Mouse (Mus musculus): Measurements from ENCODE around the gene Tmem251. TPM values are rescaled to one million over a fixed set of nuclear protein-coding genes. Genes with fewer than 3 reads are reported as not detected.

Tmem251 gene
- polyA plus RNA-seq, 1 experiment from 2014 or later: 7.6 TPM

- Histone ChIP-seq H3K9me3 (ENCODE audit: control insufficient read depth, low read length) (no peaks in the 10 kb centered on the region), H3K9ac (ENCODE audit: low read length) (peak within 1 kb of the TSS; percentile 92), H3K36me3 (ENCODE audit: control insufficient read depth, insufficient read depth, low read length) (peaks cover 23% of the 10 kb centered on the region), H3K27me3 (ENCODE audit: control insufficient read depth, insufficient read depth, low read length) (no peaks in the 10 kb centered on the region), H3K4me2 (ENCODE audit: low read length) (peak within 1 kb of the TSS; percentile 93), H3K27ac (replicated peaks in 1 of 2; ENCODE audit: control insufficient read depth in 1 of 2, insufficient read depth in 1 of 2, low read depth in 2 of 2, low read length in 2 of 2) (peak within 1 kb of the TSS; percentile 88 to 89), H3K4me3 (ENCODE audit: control insufficient read depth in 1 of 2, insufficient read depth in 1 of 2, low read depth in 1 of 2, low read length in 2 of 2) (peak within 1 kb of the TSS; percentile 73 to 87), H3K4me1 (ENCODE audit: control insufficient read depth in 2 of 2, insufficient read depth in 2 of 2, low read length in 2 of 2) (peaks cover 8 to 16% of the 10 kb centered on the region in 2 experiments)
- WGBS: 0% methylated on average over 10 of the region's 10 CpGs
- no peak for ATAC-seq (ENCODE audit: insufficient number of reproducible peaks, insufficient read depth, low FRiP score, low read depth)
Measured at GRCm38 (mm10) chr12:102758403-102758756, 14.8 kb downstream of the Tmem251 start, which contains the start of gene Gm20604. TSS of gene Gm20604 (minus strand) at chr12:102758672.

- Histone ChIP-seq H3K4me3 (ENCODE audit: control insufficient read depth in 1 of 2, insufficient read depth in 1 of 2, low read depth in 1 of 2, low read length in 2 of 2) (peak overlapping the region; percentile 67 to 73), H3K9me3 (ENCODE audit: control insufficient read depth, low read length) (no peaks in the 10 kb centered on the region), H3K27ac (replicated peaks in 1 of 2; ENCODE audit: control insufficient read depth in 1 of 2, insufficient read depth in 1 of 2, low read depth in 2 of 2, low read length in 2 of 2) (no peak overlapping the region; a peak in 1 of 4 replicates), H3K27me3 (ENCODE audit: control insufficient read depth, insufficient read depth, low read length) (no peaks in the 10 kb centered on the region), H3K4me1 (ENCODE audit: control insufficient read depth in 2 of 2, insufficient read depth in 2 of 2, low read length in 2 of 2) (peaks cover 8 to 19% of the 10 kb centered on the region in 2 experiments), H3K36me3 (ENCODE audit: control insufficient read depth, insufficient read depth, low read length) (peaks cover 28% of the 10 kb centered on the region), H3K4me2 (ENCODE audit: low read length) (peak overlapping the region; percentile 93), H3K9ac (ENCODE audit: low read length) (peak overlapping the region; percentile 92)
- no peak for ATAC-seq (ENCODE audit: insufficient number of reproducible peaks, insufficient read depth, low FRiP score, low read depth)
- 4% methylated on average over 5 of the region's 5 CpGs for WGBS
Measured at GRCm38 (mm10) chr12:102758936-102759335, 15.4 kb downstream of the Tmem251 start.

- 83% methylated on average over 3 of the region's 3 CpGs for WGBS
- Histone ChIP-seq H3K4me1 (ENCODE audit: control insufficient read depth in 2 of 2, insufficient read depth in 2 of 2, low read length in 2 of 2) (peaks cover 4 to 15% of the 10 kb centered on the region in 2 experiments), H3K4me2 (ENCODE audit: low read length) (no peak overlapping the region), H3K4me3 (ENCODE audit: control insufficient read depth in 1 of 2, insufficient read depth in 1 of 2, low read depth in 1 of 2, low read length in 2 of 2) (no peak overlapping the region), H3K9ac (ENCODE audit: low read length) (no peak overlapping the region), H3K27me3 (ENCODE audit: control insufficient read depth, insufficient read depth, low read length) (no peaks in the 10 kb centered on the region), H3K36me3 (ENCODE audit: control insufficient read depth, insufficient read depth, low read length) (peaks cover 49% of the 10 kb centered on the region), H3K27ac (replicated peaks in 1 of 2; ENCODE audit: control insufficient read depth in 1 of 2, insufficient read depth in 1 of 2, low read depth in 2 of 2, low read length in 2 of 2) (no peak overlapping the region), H3K9me3 (ENCODE audit: control insufficient read depth, low read length) (no peaks in the 10 kb centered on the region)
- no peak for ATAC-seq (ENCODE audit: insufficient number of reproducible peaks, insufficient read depth, low FRiP score, low read depth)
Measured at GRCm38 (mm10) chr12:102761668-102762067, 18.1 kb downstream of the Tmem251 start.

- H3K9me3 ChIP-seq (ENCODE audit: control insufficient read depth, low read length): no peaks in the 10 kb centered on the region
- no peaks in the 10 kb centered on the region for H3K27me3 ChIP-seq (ENCODE audit: control insufficient read depth, insufficient read depth, low read length)
- no peak overlapping the region for H3K27ac ChIP-seq (replicated peaks in 1 of 2; ENCODE audit: control insufficient read depth in 1 of 2, insufficient read depth in 1 of 2, low read depth in 2 of 2, low read length in 2 of 2)
- H3K4me2 ChIP-seq (ENCODE audit: low read length): no peak overlapping the region
- peaks cover 69% of the 10 kb centered on the region for H3K36me3 ChIP-seq (ENCODE audit: control insufficient read depth, insufficient read depth, low read length)
- ATAC-seq (ENCODE audit: insufficient number of reproducible peaks, insufficient read depth, low FRiP score, low read depth): no peak
- H3K4me1 ChIP-seq (ENCODE audit: control insufficient read depth in 2 of 2, insufficient read depth in 2 of 2, low read length in 2 of 2): peaks cover 3 to 10% of the 10 kb centered on the region in 2 experiments
- no peak overlapping the region for H3K4me3 ChIP-seq (ENCODE audit: control insufficient read depth in 1 of 2, insufficient read depth in 1 of 2, low read depth in 1 of 2, low read length in 2 of 2)
- H3K9ac ChIP-seq (ENCODE audit: low read length): no peak overlapping the region
Measured at GRCm38 (mm10) chr12:102763696-102764095, 20.1 kb downstream of the Tmem251 start.

- Histone ChIP-seq H3K27ac (replicated peaks in 1 of 2; ENCODE audit: control insufficient read depth in 1 of 2, insufficient read depth in 1 of 2, low read depth in 2 of 2, low read length in 2 of 2) (no peak overlapping the region), H3K4me1 (ENCODE audit: control insufficient read depth in 2 of 2, insufficient read depth in 2 of 2, low read length in 2 of 2) (no peaks in the 10 kb centered on the region), H3K9ac (ENCODE audit: low read length) (no peak overlapping the region), H3K4me3 (ENCODE audit: control insufficient read depth in 1 of 2, insufficient read depth in 1 of 2, low read depth in 1 of 2, low read length in 2 of 2) (no peak overlapping the region), H3K36me3 (ENCODE audit: control insufficient read depth, insufficient read depth, low read length) (peaks cover 96% of the 10 kb centered on the region), H3K27me3 (ENCODE audit: control insufficient read depth, insufficient read depth, low read length) (no peaks in the 10 kb centered on the region), H3K4me2 (ENCODE audit: low read length) (no peak overlapping the region), H3K9me3 (ENCODE audit: control insufficient read depth, low read length) (no peaks in the 10 kb centered on the region)
- WGBS: 91% methylated on average over 4 of the region's 4 CpGs
- no peak for ATAC-seq (ENCODE audit: insufficient number of reproducible peaks, insufficient read depth, low FRiP score, low read depth)
Measured at GRCm38 (mm10) chr12:102769000-102769399, 25.4 kb downstream of the Tmem251 start.

- H3K9me3 ChIP-seq (ENCODE audit: control insufficient read depth, low read length): no peaks in the 10 kb centered on the region
- no peak for ATAC-seq (ENCODE audit: insufficient number of reproducible peaks, insufficient read depth, low FRiP score, low read depth)
- H3K36me3 ChIP-seq (ENCODE audit: control insufficient read depth, insufficient read depth, low read length): peaks cover 98% of the 10 kb centered on the region
- no peak overlapping the region for H3K27ac ChIP-seq (replicated peaks in 1 of 2; ENCODE audit: control insufficient read depth in 1 of 2, insufficient read depth in 1 of 2, low read depth in 2 of 2, low read length in 2 of 2)
- 96% methylated on average over 8 of the region's 8 CpGs for WGBS
- no peak overlapping the region for H3K4me3 ChIP-seq (ENCODE audit: control insufficient read depth in 1 of 2, insufficient read depth in 1 of 2, low read depth in 1 of 2, low read length in 2 of 2)
- no peak overlapping the region for H3K9ac ChIP-seq (ENCODE audit: low read length)
- no peak overlapping the region for H3K4me2 ChIP-seq (ENCODE audit: low read length)
- no peaks in the 10 kb centered on the region for H3K4me1 ChIP-seq (ENCODE audit: control insufficient read depth in 2 of 2, insufficient read depth in 2 of 2, low read length in 2 of 2)
- no peaks in the 10 kb centered on the region for H3K27me3 ChIP-seq (ENCODE audit: control insufficient read depth, insufficient read depth, low read length)
Measured at GRCm38 (mm10) chr12:102771601-102772000, 28.0 kb downstream of the Tmem251 start.

GRCm38 (mm10) chr12:102772676-102773075 lies 29.1 kb downstream of the Tmem251 start:
- no peak overlapping the region for H3K4me2 ChIP-seq (ENCODE audit: low read length)
- no peak for ATAC-seq (ENCODE audit: insufficient number of reproducible peaks, insufficient read depth, low FRiP score, low read depth)

GRCm38 (mm10) chr12:102776035-102776434 lies 32.5 kb downstream of the Tmem251 start:
- H3K27ac ChIP-seq (replicated peaks in 1 of 2; ENCODE audit: control insufficient read depth in 1 of 2, insufficient read depth in 1 of 2, low read depth in 2 of 2, low read length in 2 of 2): no peak overlapping the region
- no peaks in the 10 kb centered on the region for H3K9me3 ChIP-seq (ENCODE audit: control insufficient read depth, low read length)
- ATAC-seq (ENCODE audit: insufficient number of reproducible peaks, insufficient read depth, low FRiP score, low read depth): no peak
- H3K27me3 ChIP-seq (ENCODE audit: control insufficient read depth, insufficient read depth, low read length): no peaks in the 10 kb centered on the region
- peaks cover 0 to 6% of the 10 kb centered on the region in 2 experiments for H3K4me1 ChIP-seq (ENCODE audit: control insufficient read depth in 2 of 2, insufficient read depth in 2 of 2, low read length in 2 of 2)
- 93% methylated on average over 14 of the region's 14 CpGs for WGBS
- H3K36me3 ChIP-seq (ENCODE audit: control insufficient read depth, insufficient read depth, low read length): peaks cover 74% of the 10 kb centered on the region
- no peak overlapping the region for H3K9ac ChIP-seq (ENCODE audit: low read length)
- H3K4me2 ChIP-seq (ENCODE audit: low read length): no peak overlapping the region
- H3K4me3 ChIP-seq (ENCODE audit: control insufficient read depth in 1 of 2, insufficient read depth in 1 of 2, low read depth in 1 of 2, low read length in 2 of 2): no peak overlapping the region

More at GRCm38 (mm10) chr12:102772676-102773075, 29.1 kb downstream of the Tmem251 start:
- Histone ChIP-seq H3K4me1 (ENCODE audit: control insufficient read depth in 2 of 2, insufficient read depth in 2 of 2, low read length in 2 of 2) (no peaks in the 10 kb centered on the region), H3K36me3 (ENCODE audit: control insufficient read depth, insufficient read depth, low read length) (peaks cover 98% of the 10 kb centered on the region), H3K27me3 (ENCODE audit: control insufficient read depth, insufficient read depth, low read length) (no peaks in the 10 kb centered on the region), H3K27ac (replicated peaks in 1 of 2; ENCODE audit: control insufficient read depth in 1 of 2, insufficient read depth in 1 of 2, low read depth in 2 of 2, low read length in 2 of 2) (no peak overlapping the region), H3K9me3 (ENCODE audit: control insufficient read depth, low read length) (no peaks in the 10 kb centered on the region), H3K4me3 (ENCODE audit: control insufficient read depth in 1 of 2, insufficient read depth in 1 of 2, low read depth in 1 of 2, low read length in 2 of 2) (no peak overlapping the region), H3K9ac (ENCODE audit: low read length) (no peak overlapping the region)
- WGBS: 93% methylated on average over 5 of the region's 5 CpGs

Data from heart, embryonic 14.5 days (tissue).